Mouse (Mus musculus): ENCODE data around the gene Garem2. TPM values are rescaled to one million over a fixed set of nuclear protein-coding genes. Genes with fewer than 3 reads are reported as not detected.
"Not testable (repeated sequence)": the region's sequence is repeated elsewhere in the genome, so short reads cannot be mapped to it uniquely, and the experiment has no call there.

Garem2 gene
- 10 to 100 TPM; 10.9 to 13.2 TPM for total RNA-seq (2021)

DNA sequence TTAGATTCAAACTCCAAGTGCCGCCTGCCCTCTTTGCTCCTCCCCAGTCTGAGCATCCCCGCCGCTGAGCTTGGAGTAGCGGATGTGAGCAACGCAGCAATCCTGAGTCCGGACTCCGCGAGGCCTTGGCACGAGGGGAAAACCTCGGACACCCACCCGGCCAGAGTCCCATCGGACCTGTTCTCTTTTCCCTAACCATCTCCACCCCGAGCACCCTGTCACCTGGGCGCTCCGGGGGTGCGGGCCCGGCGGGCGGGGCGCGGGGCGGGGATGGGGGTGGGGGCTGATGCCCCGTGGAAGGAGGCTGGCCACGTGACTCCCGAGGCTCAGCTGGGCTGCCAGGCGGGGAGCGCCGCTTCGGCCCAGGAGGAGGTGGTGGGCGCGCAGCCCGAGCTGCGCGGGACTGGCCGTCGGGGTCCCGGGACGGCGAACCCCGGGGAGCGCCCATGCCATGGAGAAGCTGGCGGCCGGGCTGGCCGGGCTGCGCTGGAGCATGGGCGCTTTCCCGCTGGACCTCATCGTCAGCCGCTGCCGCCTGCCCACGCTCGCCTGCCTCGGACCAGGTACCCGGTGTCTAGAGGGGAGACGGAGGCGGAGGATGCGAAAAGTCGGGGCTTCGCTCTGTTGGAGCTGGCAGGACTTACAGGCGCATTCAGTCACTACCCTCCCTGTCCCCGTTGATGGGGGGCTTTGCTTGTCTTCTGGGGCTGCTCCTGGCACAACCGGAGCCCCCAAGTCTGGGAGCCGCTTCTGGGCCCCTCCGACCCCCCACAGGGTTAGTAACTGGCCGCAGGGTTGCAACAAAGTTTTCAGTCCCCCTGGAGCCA, at the start of gene Garem2:
Gene Garem2, plus strand, starts transcription at position 321 of the 827 bp plus-strand sequence.
- DNase-seq, result no peak

- no peak for DNase-seq
Measured at GRCm38 (mm10) chr5:30058216-30058731, 46.7 kb upstream of the Garem2 start.

DNA sequence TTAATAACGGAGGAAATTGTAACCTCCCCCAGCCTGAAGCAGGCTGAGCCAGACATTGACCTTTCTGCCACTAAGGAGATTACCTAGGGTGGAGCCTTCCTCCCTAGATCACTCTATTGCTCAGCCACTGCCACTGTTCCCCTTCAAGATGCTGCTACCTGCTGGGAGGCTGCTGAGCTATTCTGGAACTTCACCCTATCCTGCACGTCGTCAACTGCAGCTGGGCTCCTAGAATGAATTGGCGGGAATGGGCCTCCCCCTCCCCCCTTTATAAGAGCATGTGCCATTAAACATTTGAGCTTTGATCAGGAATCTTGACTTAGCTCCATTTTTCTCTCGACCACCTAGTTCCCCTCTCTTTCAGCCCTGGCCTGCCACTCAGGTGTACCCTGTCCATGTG, 45.4 kb upstream of the Garem2 start:
- not testable (repeated sequence) for DNase-seq

- no peak for DNase-seq
Measured at GRCm38 (mm10) chr5:30067726-30068125, 37.2 kb upstream of the Garem2 start.

GRCm38 (mm10) chr5:30071677-30072076, 33.3 kb upstream of the Garem2 start:
- no peak for DNase-seq

- no peak for DNase-seq
Measured at GRCm38 (mm10) chr5:30072377-30072776, 32.6 kb upstream of the Garem2 start.

- DNase-seq, result peak; percentile 62 to 68
Measured at GRCm38 (mm10) chr5:30072825-30073821, 31.8 kb upstream of the Garem2 start, which contains the start of gene Tyms. Tyms (minus strand) TSS chr5:30073617.

- DNase-seq, result no peak
Measured at GRCm38 (mm10) chr5:30092701-30093100, 12.3 kb upstream of the Garem2 start.

- DNase-seq, result no peak
Measured at GRCm38 (mm10) chr5:30094399-30094798, 10.6 kb upstream of the Garem2 start.

DNA sequence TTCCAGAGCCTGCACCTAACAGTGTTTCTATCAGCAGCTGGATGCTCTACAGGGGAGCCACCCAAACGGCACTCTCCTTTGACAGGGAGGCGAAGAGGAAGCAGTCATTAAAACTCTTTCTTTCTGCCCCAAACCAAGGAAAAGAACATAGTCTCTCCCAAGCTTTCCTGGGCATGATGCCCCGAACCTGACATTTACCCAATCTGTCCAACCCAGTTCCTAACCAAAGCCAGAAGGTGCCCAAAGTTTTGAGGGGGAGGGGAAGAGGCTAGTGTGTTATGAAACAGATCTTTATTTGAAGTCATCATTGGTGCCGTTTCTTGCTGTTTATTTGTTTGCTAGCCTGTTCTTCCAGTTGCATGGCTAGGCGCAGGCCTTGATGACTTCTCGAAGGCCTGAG, 9.2 kb upstream of the Garem2 start:
- no peak for DNase-seq

- no peak for DNase-seq
Measured at GRCm38 (mm10) chr5:30098260-30098659, 6.7 kb upstream of the Garem2 start.

DNA sequence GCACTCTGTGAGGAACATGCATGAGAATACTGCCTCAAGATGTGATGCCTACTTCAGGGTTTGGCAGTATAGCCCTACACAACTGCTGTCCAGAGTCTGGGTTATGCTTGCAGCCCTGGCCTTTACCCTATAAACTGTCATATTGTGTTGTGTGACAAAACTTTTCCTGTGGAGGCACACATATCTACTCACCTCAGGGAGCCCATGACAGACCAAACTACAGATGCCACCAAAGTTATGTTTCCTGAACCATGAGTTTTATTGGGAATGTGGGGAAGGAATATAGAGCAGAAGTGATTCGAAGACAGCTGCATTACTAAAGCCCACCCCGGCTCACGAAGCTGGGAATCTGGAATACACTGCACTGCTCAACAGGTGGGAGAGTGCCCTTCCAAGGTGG, 1.6 kb upstream of the Garem2 start:
- DNase-seq, result no peak

- peak in 1 of 2 experiments; percentile 56 for DNase-seq
Measured at GRCm38 (mm10) chr5:30104339-30104738, 622 bp upstream of the Garem2 start.

DNA sequence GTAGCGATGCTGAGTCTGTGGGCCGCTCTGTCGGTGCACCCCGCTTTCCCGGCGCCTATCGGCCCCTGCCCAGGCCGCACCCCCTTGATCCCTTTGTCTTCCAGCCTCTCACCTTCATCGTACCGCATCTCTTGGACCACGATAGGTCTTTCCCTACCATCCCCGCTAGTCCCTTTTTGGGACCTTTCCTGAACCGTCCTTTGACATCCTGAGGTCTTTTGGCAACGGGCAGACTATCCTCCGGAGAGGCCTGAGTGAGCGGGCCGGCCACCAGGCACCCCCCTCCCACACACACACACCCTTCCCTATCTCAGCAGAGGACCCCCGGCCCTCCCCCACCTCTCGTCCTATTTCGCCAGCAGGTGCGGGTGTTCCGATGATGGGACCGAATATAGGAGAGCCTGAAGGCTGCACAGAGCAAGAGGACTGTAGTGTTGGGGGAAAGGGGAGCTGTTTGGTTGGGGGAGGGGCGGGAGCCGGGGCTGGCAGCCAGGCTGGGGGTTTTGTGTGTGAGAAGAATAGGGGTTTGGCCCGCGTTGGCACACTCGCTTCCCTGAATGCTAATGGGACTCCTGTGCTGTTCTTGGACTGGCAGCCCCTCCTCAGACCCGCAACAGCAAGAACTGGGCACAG, 823 bp downstream of the Garem2 start, which contains the start of gene 3110082J24Rik:
Gene 3110082J24Rik, minus strand, starts transcription at position 419 of the 633 bp plus-strand sequence.
- no peak for DNase-seq

DNA sequence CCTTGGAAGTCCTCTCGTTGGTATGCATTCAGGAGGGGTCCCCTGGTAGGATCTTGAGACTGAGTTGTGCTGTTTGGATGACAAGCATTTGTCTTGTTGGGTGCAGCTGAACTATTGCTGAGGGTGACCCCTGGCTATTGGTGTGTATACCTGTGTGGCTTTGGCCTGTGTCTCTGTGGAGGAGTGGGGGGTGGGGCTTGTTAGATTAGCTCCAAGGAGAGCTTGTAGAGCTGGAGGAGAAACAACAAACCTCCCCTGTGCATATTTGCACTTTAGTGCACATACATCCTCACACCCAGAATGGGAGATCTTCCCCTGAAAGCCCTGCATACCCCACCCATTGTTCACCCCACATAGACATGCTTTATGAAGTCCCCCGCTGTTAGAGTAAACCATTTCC, 1.8 kb downstream of the Garem2 start:
- no peak for DNase-seq

DNA sequence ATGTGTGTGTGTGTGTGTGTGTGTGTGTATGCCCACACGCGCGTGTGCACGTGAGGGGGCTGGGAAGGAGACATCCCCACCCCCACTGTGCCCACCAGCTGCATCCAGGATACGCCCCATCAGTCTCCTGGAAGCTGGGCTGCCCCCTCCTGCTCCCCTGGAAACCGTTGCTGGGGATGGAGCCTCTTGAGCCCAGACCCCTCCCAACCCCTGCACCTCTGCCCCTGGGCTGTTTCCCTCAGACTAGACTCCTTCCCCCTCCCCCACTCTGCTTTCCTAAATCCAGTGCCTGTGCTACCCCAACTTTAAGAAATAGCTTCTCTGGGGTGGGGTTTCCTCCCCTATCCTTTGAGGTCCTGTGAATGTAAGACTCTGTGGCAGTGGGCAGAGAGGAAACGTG, 2.2 kb downstream of the Garem2 start:
- DNase-seq, result no peak

DNA sequence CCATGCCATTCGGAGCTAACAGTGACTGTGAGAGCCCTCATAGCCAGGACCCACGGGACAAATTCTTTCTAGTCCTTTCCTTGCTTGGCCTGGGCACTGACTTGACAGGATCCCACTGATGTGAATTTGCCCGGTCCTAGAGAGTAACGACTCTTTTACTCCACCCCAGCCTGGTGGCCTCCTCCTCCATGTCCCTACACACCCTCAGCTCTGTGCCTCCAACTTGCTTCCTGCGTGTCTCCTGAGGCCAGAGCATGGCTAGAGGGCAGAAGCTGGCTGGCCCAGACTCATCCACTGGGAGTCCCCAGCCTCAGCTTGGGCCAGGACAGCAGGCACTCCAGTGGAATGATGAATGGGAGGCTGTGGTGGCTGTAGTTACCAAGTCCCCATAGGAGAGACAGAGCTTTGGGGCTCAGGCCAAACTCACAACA, 2.7 kb downstream of the Garem2 start:
- no peak for DNase-seq

GRCm38 (mm10) chr5:30108233-30108632, 3.3 kb downstream of the Garem2 start:
- no peak for DNase-seq

GRCm38 (mm10) chr5:30109899-30110298, 4.9 kb downstream of the Garem2 start:
- no peak for DNase-seq

GRCm38 (mm10) chr5:30110371-30111060, 5.6 kb downstream of the Garem2 start:
- no peak for DNase-seq

GRCm38 (mm10) chr5:30111126-30111525, 6.2 kb downstream of the Garem2 start:
- DNase-seq, result peak in 1 of 2 experiments; percentile 29

DNA sequence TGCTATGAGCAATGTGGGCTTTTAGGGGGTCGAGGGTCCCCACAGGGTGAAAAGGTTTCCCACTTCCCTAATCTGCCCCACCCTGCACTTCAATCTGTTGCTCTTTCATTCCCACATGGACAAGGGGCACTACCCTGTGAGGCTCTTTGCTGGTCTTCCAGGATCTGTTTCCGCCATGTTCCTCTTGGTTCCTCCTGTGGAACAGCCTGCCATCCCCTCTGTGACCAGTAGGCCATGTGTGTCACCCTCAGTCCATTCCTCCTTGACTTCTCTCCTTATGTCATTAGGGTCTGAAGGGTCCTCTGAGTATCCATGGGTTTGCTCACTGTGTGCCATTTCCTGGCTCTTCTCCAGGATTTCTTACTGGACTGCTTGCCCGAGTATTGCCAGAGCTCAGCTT, 6.8 kb downstream of the Garem2 start:
- DNase-seq, result no peak

All from layer of hippocampus, postnatal 36 days (tissue).